Mouse (Mus musculus): ENCODE results near the gene Lif.

DNA sequence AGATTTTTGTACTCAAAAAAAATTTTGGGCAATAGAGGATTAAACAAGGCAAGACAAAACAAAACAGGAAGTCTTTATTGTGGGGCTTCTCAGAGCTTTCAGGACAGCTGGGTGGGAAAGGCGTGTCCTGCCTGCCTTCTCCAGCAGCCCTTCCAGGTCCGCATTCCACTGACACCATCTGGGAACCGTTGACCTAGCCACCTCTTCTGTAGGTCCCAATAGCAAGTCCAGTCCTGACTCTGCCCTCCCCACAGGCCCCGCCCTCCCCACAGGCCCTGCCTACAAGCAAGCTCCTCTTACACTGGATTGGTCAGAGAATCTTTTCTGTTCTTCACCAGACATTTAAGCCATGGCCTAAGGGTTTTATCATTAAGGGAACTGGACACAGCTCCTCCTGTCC is 26.3 kb downstream of the Lif start:
- TF ChIP-seq CTCF (IDR thresholded peaks at IDR 0.05; ENCODE audit: low read depth, low read length) (no peak), GATA1 (IDR thresholded peaks at IDR 0.05; ENCODE audit: borderline replicate concordance, low read length) (no peak)
